Mouse (Mus musculus): ENCODE measurements around the gene Apaf1. TPM values are rescaled to one million over a fixed set of nuclear protein-coding genes. Genes with fewer than 3 reads are reported as not detected.

The Apaf1 gene
- total and polyA plus RNA-seq, 3 experiments, result 16.0 to 27.3 (median 22.1) TPM

DNA sequence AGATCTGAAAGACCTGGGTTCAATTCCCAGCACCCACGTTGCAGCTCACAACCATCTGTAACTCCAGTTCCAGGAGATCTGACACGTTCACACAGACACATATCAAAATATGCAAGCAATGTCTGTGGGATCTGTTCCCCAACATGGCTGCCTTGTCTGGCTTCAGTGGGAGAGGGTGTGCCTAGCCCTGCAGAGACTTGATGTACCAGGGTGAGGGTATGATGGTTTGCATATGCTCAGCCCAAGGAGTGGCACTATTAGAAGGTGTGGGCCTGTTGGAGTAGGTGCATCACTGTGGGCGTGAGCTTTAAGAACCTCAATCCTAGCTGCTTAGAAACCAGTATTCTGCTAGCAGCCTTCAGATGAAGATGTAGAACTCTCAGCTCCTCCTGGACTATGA, 23.4 kb upstream of the Apaf1 start:
- Histone ChIP-seq H3K36me3 (replicated peaks in 1 of 2; ENCODE audit: control insufficient read depth in 1 of 2, insufficient read depth in 1 of 2, low read length in 1 of 2) (no peaks in the 10 kb centered on the region), H3K79me2 (replicated peaks; ENCODE audit: control insufficient read depth, extremely low read depth, insufficient read depth, poor library complexity, severe bottlenecking) (no peaks in the 10 kb centered on the region), H3K9me3 (replicated peaks; ENCODE audit: low read length) (no peaks in the 10 kb centered on the region), H3K4me1 (ENCODE audit: control insufficient read depth in 1 of 2, insufficient read depth in 2 of 2) (no peaks in the 10 kb centered on the region), H3K4me2 (ENCODE audit: insufficient read depth, low read depth, poor library complexity, severe bottlenecking) (no peak overlapping the region), H3K27me3 (replicated peaks) (no peaks in the 10 kb centered on the region), H3K9ac (ENCODE audit: insufficient read depth, low read depth) (no peak overlapping the region), H3K27ac (ENCODE audit: insufficient read depth, low read depth) (no peak overlapping the region), H3K4me3 (replicated peaks in 1 of 3; ENCODE audit: low read depth in 2 of 3, low read length in 2 of 3, poor library complexity in 1 of 3) (no peak overlapping the region)
- in situ Hi-C loops (cut with MboI; ENCODE audit: low pct_ligation_motif_present, low pct_unique_long_range_greater_than_20kb, low sequenced_read_pairs) (no loop called here), dilution Hi-C loops (cut with MboI; ENCODE audit: extremely low pct_ligation_motif_present, extremely low pct_unique_long_range_greater_than_20kb, low sequenced_read_pairs) (no loop called here)
- no peak for TF ChIP-seq ZMIZ1 (IDR thresholded peaks at IDR 0.05; ENCODE audit: low read depth, low read length)
- no peak for TF ChIP-seq ZKSCAN1 (IDR thresholded peaks at IDR 0.05; ENCODE audit: borderline replicate concordance, low read depth, low read length)
- no peak for TF ChIP-seq MAZ (IDR thresholded peaks at IDR 0.05; ENCODE audit: low read depth, low read length)
- DNase-seq (ENCODE audit: extremely low read depth), result no peak

- Histone ChIP-seq H3K4me3 (replicated peaks in 1 of 3; ENCODE audit: low read depth in 2 of 3, low read length in 2 of 3, poor library complexity in 1 of 3) (no peak overlapping the region), H3K27me3 (replicated peaks) (no peaks in the 10 kb centered on the region), H3K79me2 (replicated peaks; ENCODE audit: control insufficient read depth, extremely low read depth, insufficient read depth, poor library complexity, severe bottlenecking) (no peaks in the 10 kb centered on the region), H3K4me1 (ENCODE audit: control insufficient read depth in 1 of 2, insufficient read depth in 2 of 2) (no peaks in the 10 kb centered on the region), H3K9me3 (replicated peaks; ENCODE audit: low read length) (no peaks in the 10 kb centered on the region), H3K4me2 (ENCODE audit: insufficient read depth, low read depth, poor library complexity, severe bottlenecking) (no peak overlapping the region), H3K9ac (ENCODE audit: insufficient read depth, low read depth) (no peak overlapping the region), H3K36me3 (replicated peaks in 1 of 2; ENCODE audit: control insufficient read depth in 1 of 2, insufficient read depth in 1 of 2, low read length in 1 of 2) (no peaks in the 10 kb centered on the region), H3K27ac (ENCODE audit: insufficient read depth, low read depth) (no peak overlapping the region)
- no peak for TF ChIP-seq USF2 (conservative IDR thresholded peaks at IDR 0.05; ENCODE audit: low read depth, low read length)
- no peak for TF ChIP-seq UBTF (IDR thresholded peaks at IDR 0.05; ENCODE audit: low read depth, low read length)
- TF ChIP-seq RCOR1 (conservative IDR thresholded peaks at IDR 0.05; ENCODE audit: low read depth, low read length), result no peak
- TF ChIP-seq USF1 (IDR thresholded peaks at IDR 0.05; ENCODE audit: low read depth, low read length), result no peak
- TF ChIP-seq POLR2AphosphoS2 (IDR thresholded peaks at IDR 0.05; ENCODE audit: low read depth, low read length), result no peak
- TF ChIP-seq SMC3 (IDR thresholded peaks at IDR 0.05; ENCODE audit: low read depth, low read length), result no peak
- TF ChIP-seq JUN (IDR thresholded peaks at IDR 0.05; ENCODE audit: insufficient read depth, low read depth, low read length), result no peak
- no peak for TF ChIP-seq CHD1 (IDR thresholded peaks at IDR 0.05; ENCODE audit: low read depth, low read length)
- TF ChIP-seq GABPA (IDR thresholded peaks at IDR 0.05; ENCODE audit: insufficient replicate concordance, low read depth, low read length), result no peak
- TF ChIP-seq NRF1 (IDR thresholded peaks at IDR 0.05; ENCODE audit: low read depth, low read length), result no peak
- TF ChIP-seq EP300 (IDR thresholded peaks at IDR 0.05; ENCODE audit: low read length), result no peak
- no peak for TF ChIP-seq MAFK (IDR thresholded peaks at IDR 0.05; ENCODE audit: insufficient replicate concordance, low read length)
- TF ChIP-seq RAD21 (IDR thresholded peaks at IDR 0.05; ENCODE audit: low read depth, low read length), result no peak
- no peak for TF ChIP-seq JUND (conservative IDR thresholded peaks at IDR 0.05; ENCODE audit: low read depth, low read length)
- dilution Hi-C loops (cut with MboI; ENCODE audit: extremely low pct_ligation_motif_present, extremely low pct_unique_long_range_greater_than_20kb, low sequenced_read_pairs), result no loop called here
- in situ Hi-C loops (cut with MboI; ENCODE audit: low pct_ligation_motif_present, low pct_unique_long_range_greater_than_20kb, low sequenced_read_pairs), result no loop called here
- no peak for DNase-seq (ENCODE audit: extremely low read depth)
Measured at GRCm38 (mm10) chr10:91102799-91103590, 20.4 kb upstream of the Apaf1 start.
